Mouse (Mus musculus) embryonic fibroblast, embryonic 13.5 days (primary cell): ENCODE data around the gene Traip.
A peak's percentile ranks its signal among the peaks of the same experiment; 100 is the strongest.

ENCODE experiments used
- CTCF ChIP-seq: IDR thresholded peaks from 2 replicates; pipeline ENCODE4 v1.5.1; 2011; ENCODE audit warnings: mild to moderate bottlenecking, control low read depth, low read length, moderate library complexity, borderline replicate concordance; ENCODE audit not compliant: insufficient read depth
- POLR2A ChIP-seq: IDR thresholded peaks from 2 replicates; pipeline ENCODE4 v1.6.1; 2011; ENCODE audit warnings: low read depth, mild to moderate bottlenecking, control low read depth, low read length, moderate library complexity

- TF ChIP-seq POLR2A (peak; percentile 50), CTCF (no peak)
Observed at GRCm38 (mm10) chr9:107983421-107983890, 33.5 kb downstream of the Traip start.
